Mouse (Mus musculus) CH12.LX (cell line): ENCODE data around the gene Rin3. TPM values are rescaled to one million over a fixed set of nuclear protein-coding genes. Genes with fewer than 3 reads are reported as not detected.

Experiments
- DNase-seq: peaks from one replicate; pipeline ENCODE4 v3.0.0-alpha.2; 2013; ENCODE audit errors: extremely low read depth
- H3K27ac ChIP-seq: 2 replicates; pipeline ENCODE4 v1.5.1; 2012; ENCODE audit warnings: low read depth, mild to moderate bottlenecking, control low read depth, moderate library complexity; ENCODE audit not compliant: insufficient read depth
- H3K27me3 ChIP-seq: replicated peaks from 2 replicates; pipeline ENCODE3; 2012; ENCODE audit warnings: inconsistent platforms
- H3K36me3 ChIP-seq, 2 experiments: replicated peaks in 1 of 2; 2 replicates each; pipeline versions ENCODE3 to v1.6.1; 2012; ENCODE audit warnings: inconsistent platforms in 1 of 2, low read length in 1 of 2, mild to moderate bottlenecking in 1 of 2, mixed read lengths in 1 of 2, moderate library complexity in 1 of 2; ENCODE audit not compliant: control insufficient read depth in 1 of 2, insufficient read depth in 1 of 2
- H3K4me1 ChIP-seq, 2 experiments: 2 replicates each; pipeline ENCODE4 v1.6.1; 2012; ENCODE audit warnings: inconsistent platforms in 1 of 2, moderate library complexity in 1 of 2; ENCODE audit not compliant: insufficient read depth in 2 of 2, control insufficient read depth in 1 of 2
- H3K4me2 ChIP-seq: 2 replicates; pipeline ENCODE4 v1.6.1; 2012; ENCODE audit warnings: low read depth, mild to moderate bottlenecking, control low read depth; ENCODE audit not compliant: poor library complexity, insufficient read depth, severe bottlenecking
- H3K4me3 ChIP-seq, 3 experiments: fragments of 150-350 bp in 1 of 3; sonication (generic) in 1 of 3; replicated peaks in 1 of 3; 2 replicates each; pipeline versions ENCODE3 to v1.5.1; 2011 to 2012; ENCODE audit warnings: low read depth in 2 of 3, low read length in 2 of 3, mild to moderate bottlenecking in 2 of 3, moderate library complexity in 2 of 3, control low read depth in 1 of 3, improper control_type of control experiment in 1 of 3, inconsistent platforms in 1 of 3, mixed read lengths in 1 of 3; ENCODE audit not compliant: poor library complexity in 1 of 3
- H3K79me2 ChIP-seq: replicated peaks from 2 replicates; pipeline ENCODE4 v1.6.1; 2012; ENCODE audit warnings: mild to moderate bottlenecking, moderate library complexity; ENCODE audit not compliant: control insufficient read depth, poor library complexity, insufficient read depth, severe bottlenecking; ENCODE audit errors: extremely low read depth
- H3K9ac ChIP-seq: 2 replicates; pipeline ENCODE4 v1.6.1; 2012; ENCODE audit warnings: low read depth, mild to moderate bottlenecking, control low read depth, moderate library complexity; ENCODE audit not compliant: insufficient read depth
- H3K9me3 ChIP-seq: replicated peaks from 2 replicates; pipeline ENCODE3; 2012; ENCODE audit warnings: low read length, inconsistent platforms, mixed read lengths
- CHD1 ChIP-seq: IDR thresholded peaks from 2 replicates; pipeline ENCODE4 v1.6.1; 2012; ENCODE audit warnings: low read depth, low read length, improper control_type of control experiment, inconsistent platforms
- CHD2 ChIP-seq: IDR thresholded peaks from 2 replicates; pipeline ENCODE4 v1.6.1; 2011; ENCODE audit warnings: low read length, improper control_type of control experiment
- CTCF ChIP-seq, 2 experiments: IDR thresholded peaks in 1 of 2; conservative IDR thresholded peaks in 1 of 2; 2 replicates each; pipeline ENCODE4 v1.5.1; 2011 to 2012; ENCODE audit warnings: low read depth in 2 of 2, low read length in 2 of 2, improper control_type of control experiment in 1 of 2, inconsistent platforms in 1 of 2, mild to moderate bottlenecking in 1 of 2, moderate library complexity in 1 of 2
- EP300 ChIP-seq: IDR thresholded peaks from 2 replicates; pipeline ENCODE4 v1.6.1; 2011; ENCODE audit warnings: low read length, improper control_type of control experiment
- HCFC1 ChIP-seq: IDR thresholded peaks from 2 replicates; pipeline ENCODE4 v1.6.1; 2012; ENCODE audit warnings: low read depth, mild to moderate bottlenecking, inconsistent platforms, low read length, improper control_type of control experiment
- MAFK ChIP-seq: IDR thresholded peaks from 2 replicates; pipeline ENCODE4 v1.6.1; 2011; ENCODE audit warnings: low read length, improper control_type of control experiment; ENCODE audit not compliant: insufficient replicate concordance
- MAX ChIP-seq: IDR thresholded peaks from 2 replicates; pipeline ENCODE4 v1.6.1; 2011; ENCODE audit warnings: low read length, improper control_type of control experiment
- MAZ ChIP-seq: IDR thresholded peaks from 2 replicates; pipeline ENCODE4 v1.6.1; 2012; ENCODE audit warnings: low read depth, mild to moderate bottlenecking, inconsistent platforms, low read length, improper control_type of control experiment, moderate library complexity
- MEF2A ChIP-seq: IDR thresholded peaks from 2 replicates; pipeline ENCODE4 v1.6.1; 2014; ENCODE audit warnings: low read depth, mild to moderate bottlenecking, inconsistent platforms, low read length, improper control_type of control experiment, borderline replicate concordance
- MXI1 ChIP-seq: IDR thresholded peaks from 2 replicates; pipeline ENCODE4 v1.6.1; 2011; ENCODE audit warnings: mild to moderate bottlenecking, low read depth, low read length, improper control_type of control experiment
- NELFE ChIP-seq: IDR thresholded peaks from 2 replicates; pipeline ENCODE4 v1.6.1; 2011; ENCODE audit warnings: low read depth, low read length, improper control_type of control experiment
- PAX5 ChIP-seq: IDR thresholded peaks from 2 replicates; pipeline ENCODE4 v1.6.1; 2012; ENCODE audit warnings: low read length, inconsistent platforms, mixed read lengths
- POLR2A ChIP-seq: IDR thresholded peaks from 2 replicates; pipeline ENCODE4 v1.6.1; 2011; ENCODE audit warnings: low read depth, mild to moderate bottlenecking, improper control_type of control experiment, low read length
- RCOR1 ChIP-seq: conservative IDR thresholded peaks from 2 replicates; pipeline ENCODE4 v1.6.1; 2012; ENCODE audit warnings: low read depth, mild to moderate bottlenecking, inconsistent platforms, low read length, improper control_type of control experiment
- SIN3A ChIP-seq: IDR thresholded peaks from 2 replicates; pipeline ENCODE4 v1.6.1; 2012; ENCODE audit warnings: low read length, improper control_type of control experiment, inconsistent platforms
- TCF12 ChIP-seq: IDR thresholded peaks from 2 replicates; pipeline ENCODE4 v1.6.1; 2014; ENCODE audit warnings: low read depth, mild to moderate bottlenecking, inconsistent platforms, low read length, improper control_type of control experiment
- USF1 ChIP-seq: IDR thresholded peaks from 2 replicates; pipeline ENCODE4 v1.6.1; 2014; ENCODE audit warnings: low read depth, mild to moderate bottlenecking, inconsistent platforms, low read length, improper control_type of control experiment
- ZC3H11A ChIP-seq: IDR thresholded peaks from 2 replicates; pipeline ENCODE4 v1.6.1; 2012; ENCODE audit warnings: low read depth, mild to moderate bottlenecking, inconsistent platforms, low read length, improper control_type of control experiment
- ZKSCAN1 ChIP-seq: IDR thresholded peaks from 2 replicates; pipeline ENCODE4 v1.6.1; 2012; ENCODE audit warnings: low read depth, inconsistent platforms, low read length, improper control_type of control experiment, borderline replicate concordance
- ZMIZ1 ChIP-seq: IDR thresholded peaks from 2 replicates; pipeline ENCODE4 v1.6.1; 2012; ENCODE audit warnings: low read depth, mild to moderate bottlenecking, inconsistent platforms, low read length, improper control_type of control experiment
- dilution Hi-C: fragments of 300-500 bp; cut with MboI; formaldehyde crosslinking; loops from 2 replicates; pipeline ENCODE4 v1.14.3; 2020; ENCODE audit warnings: low sequenced_read_pairs; ENCODE audit not compliant: extremely low pct_unique_long_range_greater_than_20kb, extremely low pct_ligation_motif_present
- in situ Hi-C: fragments of 300-500 bp; cut with MboI; formaldehyde crosslinking; loops from 3 replicates; pipeline ENCODE4 v1.14.3; 2019; ENCODE audit warnings: low sequenced_read_pairs, low pct_ligation_motif_present, low pct_unique_long_range_greater_than_20kb, mixed read lengths
- polyA plus RNA-seq: library from polyadenylated mRNA; unstranded; fragments of >175 nt; gene quantifications from 2 replicates; pipeline ENCODE4 v1.2.1, GENCODE M21; 2012; ENCODE audit warnings: low read depth; ENCODE audit not compliant: insufficient read length
- total RNA-seq, 2 experiments: library from RNA; depleted of rRNA; stranded (reverse); fragments of 300-350 nt in 1 of 2; fragments of >200 nt in 1 of 2; gene quantifications; 2 replicates each; pipeline ENCODE4 v1.2.3; 2012 to 2014

Gene Rin3
- total and polyA plus RNA-seq, 3 experiments: 2.4 to 10.0 (median 8.4) TPM

GRCm38 (mm10) chr12:102430228-102430627 lies 147.4 kb downstream of the Rin3 start:
- Histone ChIP-seq H3K4me3 (no peak overlapping the region), H3K9ac (no peak overlapping the region), H3K27me3 (no peaks in the 10 kb centered on the region), H3K4me1 (peaks cover 12 to 41% of the 10 kb centered on the region in 2 experiments), H3K9me3 (peaks cover 8% of the 10 kb centered on the region), H3K79me2 (no peaks in the 10 kb centered on the region; the same call in 1 of the 2 replicates), H3K27ac (no peak overlapping the region), H3K4me2 (no peak overlapping the region), H3K36me3 (peaks cover 4 to 35% of the 10 kb centered on the region in 2 experiments)
- TF ChIP-seq MAZ: no peak
- TF ChIP-seq HCFC1: no peak
- in situ Hi-C loops (no loop called here), dilution Hi-C loops (no loop called here)
- DNase-seq: no peak

- in situ Hi-C loops (no loop called here), dilution Hi-C loops (no loop called here)
- peaks cover 4% of the 10 kb centered on the region for H3K9me3 ChIP-seq
- no peaks in the 10 kb centered on the region for H3K27me3 ChIP-seq
- H3K9ac ChIP-seq: no peak overlapping the region
- H3K27ac ChIP-seq: no peak overlapping the region
- H3K79me2 ChIP-seq: no peaks in the 10 kb centered on the region; the same call in 1 of the 2 replicates
- H3K4me3 ChIP-seq: no peak overlapping the region
- peaks cover 4 to 30% of the 10 kb centered on the region in 2 experiments for H3K36me3 ChIP-seq
- no peak for DNase-seq
- no peak for TF ChIP-seq MAX
- no peak for TF ChIP-seq EP300
- TF ChIP-seq ZKSCAN1: no peak
- no peak for TF ChIP-seq ZMIZ1
- TF ChIP-seq RCOR1: no peak
- no peak for TF ChIP-seq MEF2A
- TF ChIP-seq POLR2A: no peak
- peaks cover 12 to 38% of the 10 kb centered on the region in 2 experiments for H3K4me1 ChIP-seq
- H3K4me2 ChIP-seq: no peak overlapping the region
These were observed 149.4 kb downstream of the Rin3 start for GRCm38 (mm10) chr12:102432238-102432637.

- H3K27me3 ChIP-seq: no peaks in the 10 kb centered on the region
- in situ Hi-C loops: no loop called here
- H3K9me3 ChIP-seq: peaks cover 4% of the 10 kb centered on the region
- H3K36me3 ChIP-seq: peaks cover 4 to 30% of the 10 kb centered on the region in 2 experiments
- DNase-seq: no peak
- no peak overlapping the region for H3K4me2 ChIP-seq
- dilution Hi-C loops: no loop called here
- H3K4me1 ChIP-seq: peaks cover 21 to 50% of the 10 kb centered on the region in 2 experiments
- no peak overlapping the region for H3K4me3 ChIP-seq
- H3K27ac ChIP-seq: no peak overlapping the region
- H3K9ac ChIP-seq: no peak overlapping the region
- TF ChIP-seq NELFE (no peak), PAX5 (no peak), EP300 (no peak), CHD1 (no peak), MXI1 (no peak), MAFK (no peak), ZC3H11A (no peak), TCF12 (no peak), CTCF (conservative IDR thresholded peaks at IDR 0.05 in 1 of 2, IDR thresholded peaks at IDR 0.05 in 1 of 2; ENCODE audit: low read depth in 2 of 2, low read length in 2 of 2) (no peak), SIN3A (no peak), CHD2 (no peak), USF1 (no peak)
- H3K79me2 ChIP-seq: peaks cover 9% of the 10 kb centered on the region
These were observed 151.3 kb downstream of the Rin3 start for GRCm38 (mm10) chr12:102434107-102434506.
